Mouse (Mus musculus) layer of hippocampus, adult 6 months (tissue): Measurements from ENCODE around the gene Emcn. TPM values are rescaled to one million over a fixed set of nuclear protein-coding genes. Genes with fewer than 3 reads are reported as not detected.

ENCODE experiments used
- long read RNA-seq, 2 experiments: library from polyadenylated mRNA; unstranded; transcript quantifications; one replicate each; pipeline ENCODE4 v2.0.0; 2019 to 2020
- polyA plus RNA-seq: library from polyadenylated mRNA; unstranded; fragments of <200 nt; fragmentation: Nextera tagmentation; gene quantifications from 2 replicates; pipeline ENCODE4 v1.2.3, GENCODE M21; 2021

Gene Emcn
- polyA plus RNA-seq: 4.6 and 5.0 TPM in 2 replicates
- long read RNA-seq, experiment 1, transcript Emcn-202 (12 exons, 2,588 nt): major isoform, 6 of 8 reads
- long read RNA-seq, experiment 1, partial matches to known transcripts: 1 of 8 reads
- long read RNA-seq, experiment 1, other reads (novel, unspliced or antisense): 0 of 8 reads
- long read RNA-seq, experiment 2, transcript Emcn-202 (12 exons, 2,588 nt): major isoform, 17 of 22 reads
- long read RNA-seq, experiment 2, partial matches to known transcripts: 2 of 22 reads
- long read RNA-seq, experiment 2, other reads (novel, unspliced or antisense): 1 of 22 reads

DNA sequence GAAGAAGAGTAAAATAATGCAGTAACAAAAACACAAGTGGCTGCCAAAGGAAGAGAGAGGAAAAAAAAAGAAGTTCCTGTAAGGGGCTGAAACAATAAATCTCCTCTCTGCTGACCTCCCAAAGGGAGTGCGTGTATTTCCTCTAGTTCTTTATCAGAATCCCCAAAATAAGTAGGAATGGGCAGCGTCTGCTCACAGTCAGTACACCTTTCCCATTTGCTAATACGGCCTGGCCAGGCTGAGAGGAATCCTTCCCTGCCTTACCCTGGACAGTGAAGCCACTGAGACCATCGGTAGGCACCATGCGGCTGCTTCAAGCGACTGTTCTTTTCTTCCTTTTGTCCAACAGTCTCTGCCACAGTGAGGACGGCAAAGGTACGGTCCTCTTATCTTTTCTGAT lies at the start of gene Emcn:
Emcn (plus strand) TSS at position 130 of the 400 bp plus-strand sequence.

